Mouse (Mus musculus) layer of hippocampus, adult 2 months (tissue): Measurements from ENCODE around the gene Oas1e. TPM values are rescaled to one million over a fixed set of nuclear protein-coding genes. Genes with fewer than 3 reads are reported as not detected.
A peak's percentile ranks its signal among the peaks of the same experiment; 100 is the strongest.
"Not testable (repeated sequence)": the region's sequence is repeated elsewhere in the genome, so short reads cannot be mapped to it uniquely, and the experiment has no call there.

ENCODE experiments used
- DNase-seq, 2 experiments: peaks; one replicate each; pipeline ENCODE4 v3.0.0; 2022; ENCODE audit warnings: low spot score in 2 of 2
- H3K27ac ChIP-seq: fragments of 200-600 bp; 2 replicates; pipeline ENCODE4 v1.8.1; 2022
- H3K4me3 ChIP-seq: fragments of 200-600 bp; 2 replicates; pipeline ENCODE4 v1.8.1; 2022; ENCODE audit warnings: mild to moderate bottlenecking
- CTCF ChIP-seq: fragments of 200-600 bp; conservative IDR thresholded peaks from 2 replicates; pipeline ENCODE4 v1.8.1; 2022; ENCODE audit warnings: antibody characterized with exemption, mild to moderate bottlenecking, moderate library complexity
- long read RNA-seq, 2 experiments: library from polyadenylated mRNA; stranded (forward); transcript quantifications; one replicate each; pipeline ENCODE4 v2.0.0; 2021; ENCODE audit warnings: borderline mapping rate in 2 of 2
- total RNA-seq, 2 experiments: library from RNA; stranded (reverse); gene quantifications; 2 replicates each; pipeline ENCODE4 v1.2.3; 2021

The Oas1e gene
- total RNA-seq = not detected
- long read RNA-seq, experiment 1 = 0 reads
- long read RNA-seq, experiment 2 = 0 reads

DNA sequence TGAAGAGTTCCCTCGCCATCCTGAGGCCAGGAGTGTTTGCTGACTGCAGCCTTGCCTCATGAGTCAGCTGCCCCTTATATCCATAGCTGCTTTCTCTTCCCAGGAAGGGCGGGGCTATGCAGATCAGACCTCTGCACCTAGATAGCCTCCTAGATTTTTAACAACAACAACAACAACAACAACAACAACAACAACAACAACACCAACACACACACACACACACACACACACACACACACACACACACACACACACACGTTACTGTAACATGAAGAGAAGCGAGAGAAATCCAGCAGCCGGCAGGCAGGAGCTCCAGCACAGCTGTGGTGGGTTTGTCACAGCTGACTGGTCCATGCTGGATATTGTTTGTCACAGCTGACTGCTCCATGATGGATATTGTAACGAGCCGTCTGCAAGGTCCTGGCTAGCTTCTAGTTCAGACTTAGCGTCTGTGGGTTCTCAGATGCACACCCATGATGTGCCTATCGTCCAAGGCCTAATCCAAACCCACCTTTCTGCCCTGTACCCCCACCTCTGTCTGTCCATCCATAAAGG lies at the start of gene Oas1e:
Gene Oas1e (minus strand): TSS at position 51 of the 555 bp plus-strand sequence.
- not testable (repeated sequence) for H3K27ac ChIP-seq, H3K4me3 ChIP-seq, DNase-seq

DNA sequence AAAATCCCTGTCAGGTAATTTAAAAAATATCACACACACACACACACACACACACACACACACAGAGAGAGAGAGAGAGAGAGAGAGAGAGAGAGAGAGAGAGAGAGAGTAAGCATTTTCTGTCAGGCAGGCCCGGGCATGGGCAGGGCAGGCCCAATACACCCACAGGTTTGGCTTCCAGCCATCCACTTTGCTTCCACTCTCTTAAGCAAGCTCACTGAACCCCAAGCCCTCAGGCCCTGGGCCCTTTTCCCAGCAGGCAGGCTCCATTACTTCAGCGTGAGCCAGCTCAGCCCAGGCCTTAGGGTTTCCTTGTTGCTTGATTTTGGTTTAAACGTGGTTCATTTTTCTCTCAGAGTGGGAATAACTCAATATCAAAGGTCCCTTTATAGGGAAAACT lies 49.4 kb upstream of the Oas1e start:
- no peak for DNase-seq
- no peak overlapping the region for H3K27ac ChIP-seq
- no peak for TF ChIP-seq CTCF
- no peak overlapping the region for H3K4me3 ChIP-seq

DNA sequence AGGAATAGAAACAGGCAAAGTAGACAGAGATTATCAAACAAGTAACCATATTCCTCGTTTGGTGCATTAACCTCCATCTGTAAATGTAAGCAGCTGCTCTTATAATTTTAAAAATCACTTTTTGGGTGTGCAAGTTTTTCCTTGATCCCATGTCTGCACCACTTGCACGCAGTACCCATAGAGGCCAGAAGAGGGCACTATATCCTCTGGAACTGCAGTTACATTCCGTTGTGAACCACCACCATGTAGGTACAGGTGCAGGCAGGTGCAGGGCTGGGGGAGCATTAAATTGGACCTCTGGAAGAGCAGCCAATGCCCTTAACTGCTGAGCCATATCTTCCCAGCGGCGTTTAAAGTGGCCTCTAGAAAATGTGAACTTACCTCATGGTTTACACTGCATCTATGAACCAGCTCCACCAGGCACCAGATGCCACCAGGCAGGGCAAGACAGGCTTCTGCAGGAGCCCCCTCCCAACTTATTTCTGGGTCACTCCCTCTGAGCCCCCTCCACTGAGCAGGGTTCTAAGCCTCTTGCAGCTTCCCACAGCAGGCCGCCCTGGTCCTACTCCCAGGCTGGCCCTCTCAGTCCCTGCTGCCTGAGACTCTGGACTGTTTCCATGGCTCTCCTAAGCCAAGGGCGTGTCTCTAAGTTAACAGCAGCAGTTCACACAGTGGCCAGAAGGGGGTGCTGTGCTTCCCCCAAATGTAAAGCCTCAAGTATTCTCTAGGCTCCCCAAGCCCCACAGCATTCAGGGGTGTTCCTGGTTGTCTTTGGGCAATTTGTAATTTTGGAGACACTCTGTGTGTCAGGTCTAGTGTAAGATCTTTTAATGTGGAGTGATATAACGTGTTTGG lies 41.6 kb upstream of the Oas1e start:
- H3K4me3 ChIP-seq = no peak overlapping the region
- peak; percentile 73 for TF ChIP-seq CTCF
- peak in 1 of 2 experiments; percentile 41 for DNase-seq
- no peak overlapping the region for H3K27ac ChIP-seq

DNA sequence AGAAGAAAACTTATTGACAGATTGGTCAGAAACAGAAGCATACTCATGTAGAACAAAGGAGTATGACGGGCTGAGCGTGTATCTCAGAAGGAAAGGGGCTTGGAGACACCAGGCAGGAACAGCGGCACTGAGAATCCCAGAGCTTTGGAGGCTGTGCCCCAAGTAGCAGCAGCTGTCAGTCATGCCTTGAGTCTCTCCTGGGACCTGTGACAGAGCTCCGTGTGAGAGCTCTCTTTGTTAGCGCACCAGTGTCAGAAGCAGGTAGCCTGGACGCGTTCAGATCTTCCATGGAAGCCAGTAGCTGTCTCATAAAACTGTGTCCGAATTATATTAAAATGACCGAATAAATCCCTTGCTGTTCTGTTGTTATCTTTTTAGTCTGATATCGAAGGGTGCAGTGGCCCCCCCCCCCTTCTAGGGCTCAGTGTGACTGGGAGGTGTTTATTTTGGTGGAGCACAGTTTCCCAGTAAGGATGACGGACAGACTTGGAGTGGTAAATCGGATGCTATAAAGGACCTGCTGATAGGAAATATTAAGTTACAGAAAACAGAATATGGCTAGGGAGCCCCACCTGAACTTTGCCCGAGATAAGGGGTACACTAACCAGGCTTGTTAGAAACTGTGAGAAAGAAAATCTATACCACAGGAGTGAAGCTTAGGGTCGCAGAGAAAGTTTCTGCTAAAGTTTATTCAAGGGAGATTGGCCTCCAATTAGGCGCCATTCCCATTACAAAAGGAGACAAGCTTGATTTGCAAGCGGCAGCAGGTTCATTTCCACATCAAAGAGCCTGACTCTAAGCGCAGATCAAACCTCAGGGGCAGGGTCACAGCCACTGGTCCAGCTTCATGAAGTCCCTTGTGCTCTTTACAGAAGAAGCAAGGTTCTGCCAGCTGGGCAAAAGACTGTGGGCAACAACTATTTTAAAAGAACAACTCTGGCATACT lies 38.3 kb upstream of the Oas1e start:
- no peak for DNase-seq
- no peak for TF ChIP-seq CTCF
- no peak overlapping the region for H3K27ac ChIP-seq
- H3K4me3 ChIP-seq = no peak overlapping the region

DNA sequence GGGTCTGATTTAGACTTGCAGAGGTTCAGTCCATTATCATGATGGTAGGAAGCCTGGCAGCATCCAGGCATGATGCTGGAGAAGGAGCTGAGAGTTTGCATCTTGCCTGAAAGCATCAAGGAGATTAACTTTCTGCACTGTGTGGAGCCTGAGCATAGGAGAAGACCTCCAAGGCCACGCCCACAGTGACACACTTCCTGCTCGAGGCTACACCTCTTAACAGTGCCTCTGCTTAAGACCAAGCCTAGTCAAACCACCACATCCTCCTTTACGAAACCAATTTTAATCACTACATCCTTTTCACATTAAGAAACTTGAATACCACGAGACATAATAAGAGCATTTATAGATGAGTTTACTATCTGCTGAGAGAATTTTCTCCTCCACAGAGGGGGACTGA lies 35.7 kb upstream of the Oas1e start:
- no peak for TF ChIP-seq CTCF
- DNase-seq = no peak
- no peak overlapping the region for H3K27ac ChIP-seq
- H3K4me3 ChIP-seq = no peak overlapping the region

DNA sequence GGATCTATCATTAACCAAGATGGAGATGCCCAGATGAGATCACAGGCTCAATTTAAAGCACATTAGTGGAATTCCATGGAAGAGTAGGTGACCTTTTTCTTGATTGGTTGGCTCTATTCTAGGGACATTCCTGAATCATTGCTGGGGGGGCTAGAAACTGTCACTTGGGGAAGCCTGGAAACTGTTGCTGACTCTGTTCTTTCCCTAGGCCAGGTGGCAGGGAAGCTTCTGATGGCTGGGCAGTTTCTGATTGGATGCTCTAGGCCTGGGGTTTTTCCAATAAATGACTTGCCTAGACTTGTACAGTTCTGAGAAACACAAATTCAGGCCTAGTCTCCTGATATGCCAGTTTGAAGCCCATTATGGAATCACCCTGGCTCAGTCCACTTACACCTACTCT lies 23.7 kb upstream of the Oas1e start:
- Histone ChIP-seq H3K4me3 (no peak overlapping the region), H3K27ac (no peak overlapping the region)
- no peak for DNase-seq
- TF ChIP-seq CTCF = no peak

DNA sequence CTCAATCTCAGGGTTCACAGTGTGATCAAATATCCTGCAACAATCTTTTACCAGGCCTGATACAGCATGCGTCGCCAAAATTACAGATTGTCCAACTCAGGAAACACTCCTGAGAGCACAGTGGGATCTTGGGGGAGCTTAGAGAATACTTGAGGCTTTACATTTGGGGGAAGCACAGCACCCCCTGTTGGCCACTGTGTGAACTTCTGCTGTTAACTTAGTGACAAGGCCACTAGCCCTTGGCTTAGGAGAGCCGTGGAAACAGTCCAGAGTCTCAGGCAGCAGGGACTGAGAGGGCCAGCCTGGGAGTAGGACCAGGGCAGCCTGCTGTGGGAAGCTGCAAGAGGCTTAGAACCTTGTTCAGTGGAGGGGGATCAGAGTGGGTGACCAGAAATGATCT lies 20.6 kb upstream of the Oas1e start:
- TF ChIP-seq CTCF = peak; percentile 80
- no peak overlapping the region for H3K4me3 ChIP-seq
- H3K27ac ChIP-seq = no peak overlapping the region
- DNase-seq = no peak

DNA sequence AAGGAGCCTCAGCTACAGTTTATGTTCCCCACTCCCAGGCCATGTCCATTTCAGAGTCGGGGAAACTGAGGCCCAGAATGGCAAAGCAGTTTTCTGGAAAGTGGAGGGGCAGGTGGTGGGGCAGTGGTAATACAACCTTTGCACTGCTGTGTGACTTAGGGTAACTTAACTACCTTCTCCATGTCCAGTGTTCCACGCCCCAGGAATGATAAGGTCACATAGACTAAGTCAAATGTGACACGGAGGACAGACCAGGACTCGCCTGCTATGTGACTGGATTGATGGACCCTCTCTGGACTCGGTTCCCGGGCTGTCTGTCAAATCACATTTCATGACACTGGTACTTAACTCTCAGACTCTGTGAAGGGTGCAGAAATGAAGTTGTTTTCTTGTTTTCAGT lies 17.7 kb upstream of the Oas1e start:
- DNase-seq = no peak
- TF ChIP-seq CTCF = no peak
- H3K4me3 ChIP-seq = peak overlapping the region; percentile 56
- no peak overlapping the region for H3K27ac ChIP-seq

DNA sequence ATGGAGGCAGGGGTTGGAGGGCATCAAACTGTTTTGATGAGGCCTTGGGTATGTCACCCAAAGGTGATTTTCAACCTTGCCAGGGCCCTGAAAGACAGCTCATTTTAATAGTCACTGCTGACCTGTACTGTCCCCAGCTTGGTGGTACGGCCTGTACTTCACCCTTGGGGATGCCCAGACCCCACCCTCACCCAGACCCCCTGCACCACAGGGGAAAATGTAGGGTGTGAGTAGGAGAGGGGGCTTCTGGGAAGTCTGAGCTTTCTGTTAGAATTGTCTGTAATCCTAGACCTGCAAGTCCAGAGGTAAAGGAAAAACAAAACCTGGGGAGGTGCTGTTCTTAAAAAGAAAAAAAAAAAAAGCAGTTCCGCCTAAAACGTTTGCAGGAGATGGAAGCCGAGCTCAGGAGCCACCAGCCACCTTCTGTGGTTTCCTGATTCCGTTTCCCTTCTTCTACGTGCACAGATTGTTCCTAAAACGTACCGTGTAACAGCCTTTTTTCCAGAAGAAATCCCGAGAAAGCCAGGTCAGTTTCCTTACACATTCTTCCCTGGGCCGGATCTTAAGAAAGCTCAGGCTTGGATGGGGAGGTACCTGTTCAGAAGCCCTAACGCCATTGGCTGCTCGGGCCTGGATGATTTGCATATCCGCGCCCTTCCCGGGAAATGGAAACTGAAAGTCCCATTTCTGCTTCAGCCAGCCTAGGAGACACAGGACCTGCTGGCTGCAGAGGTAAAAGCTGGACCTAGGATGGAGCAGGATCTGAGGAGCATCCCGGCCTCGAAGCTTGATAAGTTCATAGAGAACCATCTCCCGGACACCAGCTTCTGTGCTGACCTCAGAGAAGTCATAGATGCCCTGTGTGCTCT lies 16.9 kb upstream of the Oas1e start, which contains the start of gene Oas1c:
Gene Oas1c (minus strand): TSS at position 564 of the 869 bp plus-strand sequence.
- DNase-seq = peak; percentile 54 to 63
- H3K27ac ChIP-seq = peak within 1 kb of the TSS; percentile 47; the same call in 1 of the 2 replicates
- TF ChIP-seq CTCF = no peak
- H3K4me3 ChIP-seq = peak within 1 kb of the TSS; percentile 56

DNA sequence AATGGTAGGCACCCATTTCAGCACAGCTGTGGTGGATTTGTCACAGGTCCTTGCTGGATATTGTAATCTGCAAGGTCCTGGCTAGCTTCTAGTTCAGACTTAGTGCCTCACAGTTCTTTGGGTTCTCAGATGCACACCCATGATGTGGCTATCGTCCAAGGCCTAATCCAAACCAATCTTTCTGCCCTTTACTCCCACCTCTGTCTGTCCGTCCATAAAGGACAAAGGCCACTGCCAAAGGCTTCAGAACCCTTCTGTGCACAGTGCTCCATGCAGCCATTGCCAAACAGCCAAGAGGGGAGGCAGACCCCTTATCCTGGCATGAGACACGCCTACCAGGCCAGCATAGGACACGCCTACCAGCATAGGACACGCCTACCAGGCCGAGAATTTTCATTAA lies 13.8 kb upstream of the Oas1e start:
- no peak for TF ChIP-seq CTCF
- DNase-seq = no peak
- Histone ChIP-seq H3K4me3 (no peak overlapping the region), H3K27ac (no peak overlapping the region)

DNA sequence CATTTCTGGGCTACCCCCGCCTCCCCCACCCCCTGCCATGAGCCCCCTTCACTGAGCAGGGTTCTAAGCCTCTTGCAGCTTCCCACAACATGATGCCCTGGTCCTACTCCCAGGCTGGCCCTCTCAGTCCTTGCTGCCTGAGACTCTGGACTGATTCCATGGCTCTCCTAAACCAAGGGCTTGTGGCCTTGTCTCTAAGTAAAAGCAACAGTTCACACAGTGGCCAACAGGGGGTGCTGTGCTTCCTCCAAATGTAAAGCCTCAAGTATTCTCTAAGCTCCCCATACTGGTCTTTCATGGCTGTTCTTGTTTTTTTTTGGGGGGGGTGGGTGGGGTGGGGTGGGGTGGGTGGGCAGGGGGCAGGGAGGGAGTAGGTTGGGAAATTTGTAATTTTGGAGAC lies 11.1 kb upstream of the Oas1e start:
- peak; percentile 11 to 46 for DNase-seq
- Histone ChIP-seq H3K27ac (no peak overlapping the region), H3K4me3 (no peak overlapping the region)
- TF ChIP-seq CTCF = peak; percentile 71

DNA sequence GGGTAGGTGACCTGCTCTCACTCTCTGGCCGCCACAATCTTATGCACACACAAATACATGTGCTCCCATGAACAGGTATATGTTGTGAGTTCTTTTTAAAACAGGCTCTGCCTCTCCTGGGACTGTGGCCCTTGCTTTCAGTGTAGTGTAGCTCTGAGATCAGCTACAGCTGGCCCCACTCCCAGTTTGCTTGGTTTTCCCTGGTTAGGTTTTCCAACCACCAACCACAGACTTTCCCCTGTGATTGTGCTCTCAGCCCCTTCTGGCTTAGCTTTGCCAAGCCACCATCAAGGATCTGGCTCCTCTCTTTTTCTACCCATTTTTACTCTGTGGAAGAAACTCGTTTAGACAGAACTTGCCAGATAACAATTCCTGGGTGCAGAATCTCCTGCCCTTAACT lies 8.3 kb upstream of the Oas1e start:
- no peak for TF ChIP-seq CTCF
- Histone ChIP-seq H3K4me3 (no peak overlapping the region), H3K27ac (no peak overlapping the region)
- no peak for DNase-seq

DNA sequence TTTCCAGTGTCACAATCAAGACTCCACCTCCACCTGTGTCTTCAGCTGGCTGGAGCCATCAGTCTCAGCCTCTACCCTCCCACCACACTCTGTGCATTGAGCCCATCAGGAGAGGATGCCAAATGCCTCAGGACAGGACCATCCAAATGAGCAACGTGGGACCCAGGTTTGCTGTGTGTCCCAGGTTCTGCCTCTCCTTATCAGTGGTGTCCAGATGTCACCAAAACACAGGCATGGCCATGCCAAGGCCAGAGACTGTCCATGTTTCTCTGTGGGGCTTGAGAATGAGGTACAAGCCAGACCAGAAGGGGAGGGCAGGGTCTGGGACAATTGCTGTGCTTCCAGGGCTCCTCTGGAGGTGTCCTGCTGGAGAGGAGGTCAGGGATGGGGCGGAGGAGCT lies 3.6 kb upstream of the Oas1e start:
- H3K27ac ChIP-seq, H3K4me3 ChIP-seq: not testable (repeated sequence)

DNA sequence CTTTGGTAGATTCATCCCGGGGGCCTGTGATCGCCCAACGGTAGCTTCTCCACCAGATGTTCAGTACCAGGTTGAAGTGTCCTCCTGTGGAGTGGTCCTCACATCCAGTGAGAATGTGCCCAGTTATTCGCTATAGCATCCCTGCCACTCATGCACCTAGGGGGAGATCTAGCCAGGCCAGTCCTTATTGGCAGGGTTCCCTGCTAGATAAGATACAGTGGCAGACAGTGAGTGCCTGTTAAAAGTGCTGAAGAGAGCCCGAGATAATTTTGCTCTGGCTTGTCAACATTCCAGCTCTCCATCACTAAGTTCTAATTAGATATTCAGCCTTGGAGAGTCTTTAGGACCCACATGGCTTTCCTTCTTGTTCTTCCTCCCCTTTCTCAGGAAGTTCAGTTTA lies 2.8 kb upstream of the Oas1e start:
- not testable (repeated sequence) for H3K27ac ChIP-seq, DNase-seq, H3K4me3 ChIP-seq

More for the DNA sequence above, 3.6 kb upstream of the Oas1e start:
- not testable (repeated sequence) for DNase-seq
